Mouse (Mus musculus) MEL (cell line): ENCODE data around the gene Mthfd1l. TPM values are rescaled to one million over a fixed set of nuclear protein-coding genes. Genes with fewer than 3 reads are reported as not detected.

Experiments used
- DNase-seq: peaks from one replicate; pipeline ENCODE4 v3.0.0; 2011; ENCODE audit warnings: low read depth, low spot score
- H3K27ac ChIP-seq: 2 replicates; pipeline ENCODE4 v1.5.1; 2012; ENCODE audit warnings: low read depth, mild to moderate bottlenecking, control low read depth, low read length, moderate library complexity; ENCODE audit not compliant: control insufficient read depth
- H3K27me3 ChIP-seq, 2 experiments: fragments of 150-350 bp in 1 of 2; sonication (generic) in 1 of 2; 2 replicates each; pipeline ENCODE4 v1.6.1; 2012; ENCODE audit warnings: low read length in 2 of 2, mild to moderate bottlenecking in 2 of 2, improper control_type of control experiment in 1 of 2, moderate library complexity in 1 of 2; ENCODE audit not compliant: insufficient read depth in 2 of 2, control insufficient read depth in 1 of 2
- H3K36me3 ChIP-seq, 2 experiments: 2 replicates each; pipeline ENCODE4 v1.6.1; 2012 to 2014; ENCODE audit warnings: low read length in 2 of 2, improper control_type of control experiment in 1 of 2, inconsistent platforms in 1 of 2, mild to moderate bottlenecking in 1 of 2; ENCODE audit not compliant: insufficient read depth in 2 of 2, control insufficient read depth in 1 of 2
- H3K4me1 ChIP-seq, 2 experiments: fragments of 150-350 bp in 1 of 2; sonication (generic) in 1 of 2; 2 replicates each; pipeline ENCODE4 v1.6.1; 2012; ENCODE audit warnings: low read length in 2 of 2, improper control_type of control experiment in 1 of 2, mild to moderate bottlenecking in 1 of 2; ENCODE audit not compliant: insufficient read depth in 2 of 2, control insufficient read depth in 1 of 2
- H3K4me3 ChIP-seq, 2 experiments: fragments of 150-350 bp in 1 of 2; sonication (generic) in 1 of 2; 2 replicates each; pipeline ENCODE4 v1.5.1; 2012; ENCODE audit warnings: low read depth in 2 of 2, low read length in 2 of 2, mild to moderate bottlenecking in 2 of 2, moderate library complexity in 2 of 2, control low read depth in 1 of 2, improper control_type of control experiment in 1 of 2; ENCODE audit not compliant: control insufficient read depth in 1 of 2, insufficient read depth in 1 of 2
- H3K79me2 ChIP-seq: 2 replicates; pipeline ENCODE4 v1.6.1; 2012; ENCODE audit warnings: mild to moderate bottlenecking, low read length, moderate library complexity; ENCODE audit not compliant: control insufficient read depth, poor library complexity, insufficient read depth
- H3K9ac ChIP-seq: 2 replicates; pipeline ENCODE4 v1.6.1; 2012; ENCODE audit warnings: low read depth, mild to moderate bottlenecking, control low read depth, low read length, moderate library complexity; ENCODE audit not compliant: control insufficient read depth, poor library complexity, severe bottlenecking
- H3K9me3 ChIP-seq: fragments of 150-350 bp; sonication (generic); replicated peaks from 2 replicates; pipeline ENCODE4 v1.6.1; 2012; ENCODE audit warnings: mild to moderate bottlenecking, low read length, improper control_type of control experiment, moderate library complexity; ENCODE audit not compliant: insufficient read depth
- BHLHE40 ChIP-seq: IDR thresholded peaks from 2 replicates; pipeline ENCODE4 v1.6.1; 2012; ENCODE audit warnings: low read depth, mild to moderate bottlenecking, inconsistent platforms, low read length, improper control_type of control experiment, borderline replicate concordance
- CHD1 ChIP-seq: IDR thresholded peaks from 2 replicates; pipeline ENCODE4 v1.6.1; 2012; ENCODE audit warnings: low read depth, mild to moderate bottlenecking, inconsistent platforms, low read length, improper control_type of control experiment
- CTCF ChIP-seq, 3 experiments: IDR thresholded peaks in 2 of 3; conservative IDR thresholded peaks in 1 of 3; 2 replicates each; pipeline ENCODE4 v1.5.1; 2011 to 2012; ENCODE audit warnings: low read length in 3 of 3, low read depth in 2 of 3, mild to moderate bottlenecking in 2 of 3, improper control_type of control experiment in 1 of 3, inconsistent platforms in 1 of 3, mixed read lengths in 1 of 3, moderate library complexity in 1 of 3; ENCODE audit not compliant: control insufficient read depth in 1 of 3, insufficient read depth in 1 of 3, poor library complexity in 1 of 3, severe bottlenecking in 1 of 3
- E2F4 ChIP-seq: IDR thresholded peaks from 2 replicates; pipeline ENCODE4 v1.6.1; 2011; ENCODE audit warnings: low read depth, low read length, improper control_type of control experiment, borderline replicate concordance
- ELF1 ChIP-seq: IDR thresholded peaks from 2 replicates; pipeline ENCODE4 v1.6.1; 2014; ENCODE audit warnings: low read depth, mild to moderate bottlenecking, inconsistent platforms, low read length, improper control_type of control experiment, moderate library complexity
- EP300 ChIP-seq, 2 experiments: IDR thresholded peaks; 2 replicates each; pipeline ENCODE4 v1.6.1; 2011; ENCODE audit warnings: improper control_type of control experiment in 2 of 2, low read length in 2 of 2, low read depth in 1 of 2, mild to moderate bottlenecking in 1 of 2
- ETS1 ChIP-seq: IDR thresholded peaks from 2 replicates; pipeline ENCODE4 v1.6.1; 2012; ENCODE audit warnings: low read depth, mild to moderate bottlenecking, inconsistent platforms, low read length, improper control_type of control experiment, moderate library complexity
- JUND ChIP-seq: IDR thresholded peaks from 2 replicates; pipeline ENCODE4 v1.6.1; 2011; ENCODE audit warnings: low read depth, mild to moderate bottlenecking, improper control_type of control experiment, low read length
- MAZ ChIP-seq: IDR thresholded peaks from 2 replicates; pipeline ENCODE4 v1.6.1; 2012; ENCODE audit warnings: low read depth, mild to moderate bottlenecking, inconsistent platforms, low read length, improper control_type of control experiment
- MEF2A ChIP-seq: IDR thresholded peaks from 2 replicates; pipeline ENCODE4 v1.6.1; 2014; ENCODE audit warnings: low read depth, mild to moderate bottlenecking, inconsistent platforms, low read length, improper control_type of control experiment; ENCODE audit not compliant: poor library complexity, insufficient replicate concordance, severe bottlenecking; ENCODE audit errors: extremely low read depth
- NELFE ChIP-seq: IDR thresholded peaks from 2 replicates; pipeline ENCODE4 v1.6.1; 2011; ENCODE audit warnings: low read depth, low read length, improper control_type of control experiment
- POLR2AphosphoS2 ChIP-seq: IDR thresholded peaks from 2 replicates; pipeline ENCODE4 v1.6.1; 2011; ENCODE audit warnings: low read length, improper control_type of control experiment
- TCF12 ChIP-seq: IDR thresholded peaks from 2 replicates; pipeline ENCODE4 v1.6.1; 2014; ENCODE audit warnings: low read depth, mild to moderate bottlenecking, inconsistent platforms, low read length, improper control_type of control experiment, moderate library complexity
- USF1 ChIP-seq: IDR thresholded peaks from 2 replicates; pipeline ENCODE4 v1.6.1; 2014; ENCODE audit warnings: low read depth, mild to moderate bottlenecking, inconsistent platforms, low read length, improper control_type of control experiment, moderate library complexity
- USF2 ChIP-seq, 2 experiments: IDR thresholded peaks; 2 replicates each; pipeline ENCODE4 v1.6.1; 2011 to 2012; ENCODE audit warnings: improper control_type of control experiment in 2 of 2, low read length in 2 of 2, borderline replicate concordance in 1 of 2, inconsistent platforms in 1 of 2, low read depth in 1 of 2, mild to moderate bottlenecking in 1 of 2; ENCODE audit not compliant: insufficient read depth in 1 of 2
- ZMIZ1 ChIP-seq: IDR thresholded peaks from 2 replicates; pipeline ENCODE4 v1.6.1; 2012; ENCODE audit warnings: low read depth, mild to moderate bottlenecking, inconsistent platforms, low read length, improper control_type of control experiment, moderate library complexity
- ZNF384 ChIP-seq: IDR thresholded peaks from 2 replicates; pipeline ENCODE4 v1.6.1; 2012; ENCODE audit warnings: low read depth, mild to moderate bottlenecking, inconsistent platforms, low read length, improper control_type of control experiment
- polyA plus RNA-seq, 2 experiments: library from polyadenylated mRNA; stranded (reverse) in 1 of 2; unstranded in 1 of 2; fragments of >175 nt in 1 of 2; fragments of >200 nt in 1 of 2; gene quantifications; 2 replicates each; pipeline versions ENCODE4 v1.2.1 to v1.2.4; 2012; ENCODE audit warnings: low replicate concordance in 2 of 2, low read depth in 1 of 2; ENCODE audit not compliant: insufficient read length in 2 of 2, insufficient read depth in 1 of 2, missing spikeins in 1 of 2
- total RNA-seq: library from RNA; depleted of rRNA; stranded (reverse); fragments of 300-350 nt; gene quantifications from 2 replicates; pipeline ENCODE4 v1.2.3, GENCODE M21; 2012

Mthfd1l gene
- total and polyA plus RNA-seq, 3 experiments = 43.1 to 1,097 (median 83.0) TPM

GRCm38 (mm10) chr10:4111095-4111794 is 138.3 kb downstream of the Mthfd1l start:
- no peaks in the 10 kb centered on the region for H3K79me2 ChIP-seq
- no peaks in the 10 kb centered on the region for H3K9me3 ChIP-seq
- TF ChIP-seq ELF1 = no peak
- TF ChIP-seq USF1 = no peak
- TF ChIP-seq EP300 (IDR thresholded peaks at IDR 0.05; ENCODE audit: low read depth in 1 of 2, low read length in 2 of 2) = no peak
- no peak for TF ChIP-seq MEF2A
- no peak for TF ChIP-seq MAZ
- no peak for TF ChIP-seq ETS1
- no peak for DNase-seq
- H3K27ac ChIP-seq = no peak overlapping the region
- peaks cover 0 to 4% of the 10 kb centered on the region in 2 experiments; a peak in 2 of 4 replicates for H3K4me1 ChIP-seq
- H3K27me3 ChIP-seq = no peaks in the 10 kb centered on the region
- no peak overlapping the region for H3K9ac ChIP-seq
- H3K36me3 ChIP-seq = peaks cover 4 to 9% of the 10 kb centered on the region in 2 experiments
- no peak overlapping the region for H3K4me3 ChIP-seq

GRCm38 (mm10) chr10:4111795-4112139 is 138.8 kb downstream of the Mthfd1l start:
- Histone ChIP-seq H3K9ac (no peak overlapping the region), H3K36me3 (peaks cover 4 to 6% of the 10 kb centered on the region in 2 experiments), H3K4me3 (no peak overlapping the region), H3K79me2 (no peaks in the 10 kb centered on the region), H3K4me1 (peaks cover 0 to 4% of the 10 kb centered on the region in 2 experiments; a peak in 2 of 4 replicates), H3K9me3 (no peaks in the 10 kb centered on the region), H3K27ac (no peak overlapping the region), H3K27me3 (no peaks in the 10 kb centered on the region)
- TF ChIP-seq POLR2AphosphoS2 (no peak), BHLHE40 (no peak), E2F4 (no peak), ZNF384 (no peak), USF2 (IDR thresholded peaks at IDR 0.05; ENCODE audit: borderline replicate concordance in 1 of 2, insufficient read depth in 1 of 2, low read depth in 1 of 2, low read length in 2 of 2) (no peak), JUND (no peak), ZMIZ1 (no peak), CTCF (IDR thresholded peaks at IDR 0.05 in 2 of 3, conservative IDR thresholded peaks at IDR 0.05 in 1 of 3; ENCODE audit: control insufficient read depth in 1 of 3, insufficient read depth in 1 of 3, low read depth in 2 of 3, low read length in 3 of 3, poor library complexity in 1 of 3, severe bottlenecking in 1 of 3) (no peak), NELFE (no peak), TCF12 (no peak), CHD1 (no peak)
- no peak for DNase-seq
